Mouse (Mus musculus) E14TG2a.4 (cell line): ENCODE data around the gene Cog4.

ENCODE experiments used
- CTCF ChIP-seq: conservative IDR thresholded peaks from 2 replicates; pipeline ENCODE4 v1.5.1; 2014; ENCODE audit warnings: low read length
- POU5F1 ChIP-seq: IDR thresholded peaks from 2 replicates; pipeline ENCODE4 v1.6.1; 2014; ENCODE audit warnings: low read length, borderline replicate concordance

- no peak for TF ChIP-seq CTCF
- TF ChIP-seq POU5F1, result no peak
Observed at GRCm38 (mm10) chr8:110901839-110902578, 55.6 kb downstream of the Cog4 start, which contains the start of gene Fuk.
